Mouse (Mus musculus) left cerebral cortex, adult 2 months (tissue): ENCODE results near the gene Rpl36. TPM values are rescaled to one million over a fixed set of nuclear protein-coding genes. Genes with fewer than 3 reads are reported as not detected.
"Not testable (repeated sequence)": the region's sequence is repeated elsewhere in the genome, so short reads cannot be mapped to it uniquely, and the experiment has no call there.

Experiments used
- DNase-seq, 2 experiments: peaks; one replicate each; pipeline ENCODE4 v3.0.0; 2021 to 2022; ENCODE audit warnings: low spot score in 2 of 2, mixed read lengths in 1 of 2; ENCODE audit errors: extremely low spot score in 1 of 2
- H3K27ac ChIP-seq: fragments of 200-600 bp; 2 replicates; pipeline ENCODE4 v1.8.1; 2022
- H3K4me3 ChIP-seq: fragments of 200-600 bp; 2 replicates; pipeline ENCODE4 v1.8.1; 2022
- CTCF ChIP-seq: fragments of 200-600 bp; IDR thresholded peaks from 2 replicates; pipeline ENCODE4 v1.8.1; 2022; ENCODE audit warnings: antibody characterized with exemption, mild to moderate bottlenecking, moderate library complexity
- intact Hi-C: fragments of 180-260 bp; cut with DNase I; formaldehyde crosslinking; loops from one replicate; pipeline ENCODE4 v1.15.1; 2025
- total RNA-seq, 2 experiments: library from RNA; stranded (reverse); gene quantifications; 2 replicates each; pipeline ENCODE4 v1.2.3; 2021

Gene Rpl36
- total RNA-seq, 2 experiments from 2014 or later = 351 to 353 TPM

DNA sequence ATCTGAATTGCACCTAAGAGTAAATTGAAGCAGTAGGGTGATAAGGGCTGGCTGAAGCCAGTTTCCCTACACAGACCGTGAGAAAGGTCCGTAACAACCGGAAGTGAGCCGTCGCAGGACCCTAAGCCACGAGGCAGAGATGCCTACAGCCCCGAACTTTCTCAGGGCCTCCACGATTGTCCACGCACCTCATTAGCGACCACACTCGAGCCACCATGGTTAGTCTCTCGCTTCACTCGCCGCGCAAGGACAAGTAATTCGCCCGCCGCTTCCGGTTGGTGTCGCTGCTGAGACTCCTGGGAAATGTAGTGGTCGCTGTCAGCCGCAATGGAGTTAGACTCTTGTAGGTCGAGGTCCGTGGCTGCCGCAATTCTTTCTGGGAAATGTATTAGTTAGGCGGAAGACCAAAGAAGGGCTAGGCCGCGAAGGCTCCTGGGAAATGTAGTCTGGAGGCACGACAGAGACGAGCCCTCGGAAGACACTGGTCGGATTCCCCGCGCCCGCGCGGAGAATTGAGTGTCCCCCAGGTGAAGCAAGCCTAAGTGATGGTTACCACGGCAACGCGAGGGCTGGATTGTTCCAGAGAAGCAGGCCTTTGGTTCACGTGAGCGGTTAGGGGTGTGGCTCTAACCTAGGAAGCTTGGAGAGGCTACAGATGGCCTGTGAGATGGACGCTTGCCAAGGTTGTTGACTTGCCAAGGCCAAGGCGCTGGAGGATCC is 3.6 kb upstream of the Rpl36 start, which contains the start of gene 2410015M20Rik:
Gene 2410015M20Rik, minus strand, starts transcription at position 320 of the 720 bp plus-strand sequence.
- H3K27ac ChIP-seq = peak within 1 kb of the TSS; percentile 96
- intact Hi-C loops = loop anchor here (2.0 to 5.0 kb wide), 2 partner anchors 25 to 153 kb away; partner anchors contain the start of genes Dus3l, Safb and Safb2
- peak; percentile 93 to 95 for DNase-seq
- peak within 1 kb of the TSS; percentile 93 for H3K4me3 ChIP-seq
- TF ChIP-seq CTCF = peak; percentile 73

DNA sequence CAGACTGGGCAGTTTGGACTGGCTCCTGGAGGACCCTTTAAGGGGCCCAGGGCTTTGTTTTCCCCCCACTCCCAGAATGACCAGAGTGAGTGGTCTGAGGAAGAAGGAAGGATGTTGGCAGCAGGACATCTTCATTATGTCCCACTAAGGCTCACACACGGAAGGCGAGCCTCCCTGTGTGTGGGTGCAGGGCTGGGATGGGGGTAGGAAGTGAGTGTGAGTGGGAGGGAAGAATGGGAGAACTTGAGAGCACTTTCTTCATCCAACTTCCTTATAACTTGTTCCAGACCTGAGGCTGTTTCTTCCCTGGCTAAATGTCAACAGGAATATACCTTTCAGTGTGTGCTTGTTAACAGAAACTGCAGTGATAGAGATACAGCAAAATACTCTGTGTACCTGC is 1.9 kb upstream of the Rpl36 start:
- no peak for TF ChIP-seq CTCF
- Histone ChIP-seq H3K4me3 (no peak overlapping the region), H3K27ac (no peak overlapping the region)
- DNase-seq = no peak
- intact Hi-C loops = loop anchor here (5.0 kb wide), 1 partner anchor 151 kb away; the partner anchor contains the start of gene Dus3l

DNA sequence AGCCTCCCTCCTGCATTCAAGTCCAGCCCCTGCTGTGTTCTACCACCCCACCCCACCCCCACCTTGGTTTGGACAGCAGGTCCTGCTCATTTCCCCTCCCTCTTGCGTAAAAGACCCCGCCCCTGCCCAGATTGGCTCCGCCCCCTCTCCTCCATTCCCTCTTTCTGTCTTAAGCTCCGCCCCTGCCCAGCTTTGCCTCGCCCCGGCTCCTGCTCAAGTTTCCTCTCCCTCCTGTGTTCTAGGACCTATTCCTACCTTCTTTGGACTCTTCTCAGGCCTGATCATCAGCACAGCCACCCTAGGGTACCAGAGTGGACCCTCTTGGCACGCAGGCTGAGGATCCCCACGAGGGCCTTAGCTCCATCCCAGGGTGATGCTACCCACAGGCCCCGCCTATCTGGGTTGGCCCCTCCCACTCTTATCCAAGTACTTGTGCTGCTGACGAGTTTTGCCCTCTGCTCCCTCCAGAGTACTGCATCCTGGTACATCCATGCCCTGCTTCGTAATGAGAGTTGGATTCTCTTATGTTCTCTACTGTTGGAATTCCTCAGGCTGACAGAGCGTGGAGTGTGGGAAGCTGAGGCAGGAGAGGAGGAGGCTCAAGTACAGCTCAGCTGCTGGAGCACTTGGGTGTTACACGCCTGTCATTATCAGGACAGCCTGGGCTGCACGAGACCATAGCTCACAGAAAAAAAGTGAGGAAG is 1.2 kb upstream of the Rpl36 start:
- intact Hi-C loops = loop anchor here (2.0 to 5.0 kb wide), 2 partner anchors 57 to 150 kb away; partner anchors contain the start of gene Dus3l
- DNase-seq = no peak
- TF ChIP-seq CTCF = no peak
- Histone ChIP-seq H3K4me3 (no peak overlapping the region), H3K27ac (no peak overlapping the region)

DNA sequence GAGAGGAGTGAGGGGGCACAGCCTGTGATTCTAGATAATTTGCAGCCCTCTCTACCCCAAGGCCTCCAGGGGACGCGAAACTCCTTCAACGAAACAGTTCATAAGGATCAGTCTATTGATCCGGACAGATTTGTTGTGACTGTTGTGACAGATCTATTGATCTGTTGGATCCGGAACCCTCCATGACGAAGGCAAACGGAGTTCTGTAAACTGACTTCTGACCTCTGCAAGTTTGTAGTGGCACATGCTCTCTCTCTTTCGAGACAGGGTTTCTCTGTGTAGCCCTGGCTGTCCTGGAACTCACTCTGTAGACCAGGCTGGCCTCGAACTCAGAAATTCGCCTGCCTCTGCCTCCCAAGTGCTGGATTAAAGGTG is 664 bp upstream of the Rpl36 start:
- not testable (repeated sequence) for DNase-seq, H3K4me3 ChIP-seq, H3K27ac ChIP-seq
- intact Hi-C loops = loop anchor here (2.0 to 5.0 kb wide), 2 partner anchors 56 to 150 kb away; partner anchors contain the start of gene Dus3l

DNA sequence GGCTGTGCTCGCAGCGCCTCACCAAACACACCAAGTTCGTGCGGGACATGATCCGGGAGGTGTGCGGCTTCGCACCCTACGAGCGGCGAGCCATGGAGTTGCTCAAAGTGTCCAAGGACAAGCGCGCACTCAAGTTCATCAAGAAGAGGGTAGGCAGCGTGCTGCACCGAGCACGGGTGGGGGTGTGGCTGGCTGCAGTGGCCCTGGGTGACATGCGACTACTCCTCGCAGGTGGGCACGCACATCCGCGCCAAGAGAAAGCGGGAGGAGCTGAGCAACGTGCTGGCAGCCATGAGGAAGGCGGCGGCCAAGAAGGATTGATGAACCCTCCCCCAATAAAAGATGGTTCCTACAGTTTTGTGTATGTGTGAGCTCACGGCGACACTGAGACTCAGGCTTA is 677 bp downstream of the Rpl36 start:
- peak overlapping the region; percentile 81 for H3K4me3 ChIP-seq
- H3K27ac ChIP-seq = peak overlapping the region; percentile 93
- intact Hi-C loops = loop anchor here (2.0 to 5.0 kb wide), 2 partner anchors 55 to 148 kb away; partner anchors contain the start of gene Dus3l
- not testable (repeated sequence) for DNase-seq

DNA sequence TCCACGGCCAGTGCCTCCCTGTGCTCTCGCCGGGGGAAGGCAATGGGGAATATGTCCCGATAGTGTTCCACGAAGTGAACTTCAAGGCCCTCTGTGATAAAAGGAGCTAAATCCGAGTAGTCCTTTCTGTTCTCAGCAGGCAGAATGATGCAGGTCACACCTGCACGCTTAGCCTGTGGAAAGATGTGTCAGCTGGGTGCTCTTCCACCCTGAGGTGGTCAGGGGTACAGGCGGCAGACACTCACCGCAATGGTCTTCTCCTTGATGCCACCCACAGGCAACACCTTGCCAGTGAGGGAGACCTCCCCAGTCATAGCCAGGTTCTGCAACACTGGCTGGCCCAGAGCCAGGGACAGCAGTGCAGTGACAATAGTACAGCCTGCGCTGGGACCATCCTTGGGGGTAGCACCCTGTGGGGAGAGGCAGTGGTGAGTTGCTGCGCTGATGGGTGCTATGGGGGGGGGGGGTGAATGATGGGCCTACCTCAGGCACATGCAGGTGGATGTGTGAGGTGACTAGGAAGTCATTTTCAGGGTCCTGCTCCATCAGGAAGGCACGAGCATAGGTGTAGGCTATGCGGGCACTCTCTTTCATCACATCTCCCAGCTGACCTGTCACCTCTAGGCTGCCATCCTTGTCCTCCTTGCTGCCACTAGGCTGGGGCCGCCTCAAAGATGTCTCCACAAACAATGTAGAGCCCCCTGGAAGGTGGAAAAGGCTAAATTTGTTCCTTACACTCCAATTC is 1.3 kb downstream of the Rpl36 start:
- intact Hi-C loops = loop anchor here (5.0 kb wide), 1 partner anchor 148 kb away; the partner anchor contains the start of gene Dus3l
- 0 out of 2 replicates have a peak overlapping the region, but pooled peaks have one; percentile 4 for H3K27ac ChIP-seq
- no peak for DNase-seq
- peak overlapping the region; percentile 81 for H3K4me3 ChIP-seq
- no peak for TF ChIP-seq CTCF

DNA sequence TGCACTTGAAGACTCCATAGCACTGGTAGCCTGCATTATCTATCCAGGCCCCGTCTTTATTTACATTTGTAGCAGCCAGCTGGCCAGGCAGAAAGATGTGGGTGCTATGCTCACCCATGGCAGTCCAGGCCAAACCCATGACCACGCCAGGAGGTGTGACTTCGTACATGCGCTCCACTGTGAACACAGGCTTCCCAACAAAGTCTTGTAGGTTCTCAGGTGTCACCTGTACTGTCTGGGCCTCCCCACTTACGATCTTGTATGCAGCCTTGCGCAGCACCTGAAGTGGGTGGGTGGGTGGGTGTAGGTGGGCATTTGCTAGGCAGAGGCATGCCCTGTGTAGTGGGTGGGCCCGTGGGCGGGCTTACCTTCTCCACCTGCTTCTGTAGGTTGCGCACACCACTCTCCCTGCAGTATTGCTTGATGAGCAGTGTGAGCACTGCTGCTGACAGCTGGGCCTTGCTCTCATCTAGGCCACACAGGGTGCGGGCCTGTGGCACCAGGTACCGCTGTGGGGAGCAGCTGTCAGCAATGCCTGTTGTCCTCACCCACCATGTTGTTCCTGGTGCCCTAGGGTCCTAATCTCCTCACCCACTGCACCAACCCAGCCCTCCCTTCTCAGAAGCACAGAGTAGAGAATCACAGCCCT is 2.0 kb downstream of the Rpl36 start:
- Histone ChIP-seq H3K27ac (no peak overlapping the region), H3K4me3 (no peak overlapping the region)
- DNase-seq = no peak
- intact Hi-C loops = no loop called here
- no peak for TF ChIP-seq CTCF

DNA sequence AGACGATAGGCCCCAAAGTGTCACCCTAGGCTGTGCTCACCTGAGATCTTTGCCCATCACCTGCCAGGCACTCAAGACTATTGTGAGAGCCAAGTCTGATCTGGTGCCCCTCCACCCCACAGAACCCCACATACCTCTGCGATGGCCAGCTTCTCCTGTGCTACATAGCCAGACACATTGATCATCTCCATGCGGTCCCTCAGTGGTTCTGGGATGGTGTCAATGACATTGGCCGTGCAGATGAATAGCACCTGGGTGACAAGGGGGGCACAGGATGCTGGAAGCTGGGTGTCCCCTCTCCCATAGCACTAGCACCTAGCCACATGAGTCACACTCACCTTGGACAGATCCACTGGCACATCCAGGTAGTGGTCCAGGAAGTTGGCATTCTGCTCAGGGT is 2.6 kb downstream of the Rpl36 start:
- no peak for TF ChIP-seq CTCF
- Histone ChIP-seq H3K27ac (no peak overlapping the region), H3K4me3 (no peak overlapping the region)
- DNase-seq = no peak
- intact Hi-C loops = no loop called here

DNA sequence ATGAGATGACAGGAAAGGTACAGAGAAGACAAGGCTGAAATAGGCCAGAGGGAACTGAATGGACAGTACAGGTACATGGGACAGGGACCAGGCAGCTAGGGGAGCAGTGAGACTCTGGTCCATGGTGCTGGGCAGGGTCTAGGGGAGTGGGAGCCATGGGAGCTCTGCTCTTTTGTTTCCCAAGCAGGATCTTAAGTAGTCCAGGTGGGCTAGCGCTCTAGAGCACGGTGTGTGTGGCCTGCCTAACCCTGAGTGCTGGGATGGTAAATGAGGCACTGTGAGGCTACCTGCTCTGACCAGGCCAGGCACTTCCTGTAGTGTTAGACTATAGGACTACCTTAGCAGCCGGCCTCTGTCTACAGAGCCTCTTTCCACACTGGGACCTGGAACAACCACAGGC is 3.5 kb downstream of the Rpl36 start:
- Histone ChIP-seq H3K4me3 (no peak overlapping the region), H3K27ac (no peak overlapping the region)
- intact Hi-C loops = no loop called here
- TF ChIP-seq CTCF = no peak
- DNase-seq = no peak

DNA sequence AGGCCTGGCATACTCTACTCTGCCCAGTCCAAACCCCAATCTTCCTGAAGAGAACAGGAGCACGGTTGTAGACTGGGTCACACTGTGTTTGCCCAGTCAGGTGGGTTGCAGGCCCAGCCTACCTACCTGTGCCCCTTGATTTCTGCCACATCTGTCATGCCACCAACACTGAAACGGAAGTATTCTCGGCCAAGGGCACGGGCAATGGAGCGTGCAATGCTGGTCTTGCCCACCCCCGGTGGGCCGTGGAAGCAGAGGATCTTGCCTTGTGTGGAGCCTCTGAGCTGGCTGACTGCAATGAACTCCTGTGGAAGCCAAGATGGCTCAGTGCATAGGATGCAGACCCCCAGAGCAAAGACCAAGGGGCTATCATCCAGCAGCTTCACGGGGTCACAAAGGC is 4.4 kb downstream of the Rpl36 start:
- no peak for TF ChIP-seq CTCF
- intact Hi-C loops = no loop called here
- no peak overlapping the region for H3K4me3 ChIP-seq
- no peak overlapping the region for H3K27ac ChIP-seq
- DNase-seq = no peak

DNA sequence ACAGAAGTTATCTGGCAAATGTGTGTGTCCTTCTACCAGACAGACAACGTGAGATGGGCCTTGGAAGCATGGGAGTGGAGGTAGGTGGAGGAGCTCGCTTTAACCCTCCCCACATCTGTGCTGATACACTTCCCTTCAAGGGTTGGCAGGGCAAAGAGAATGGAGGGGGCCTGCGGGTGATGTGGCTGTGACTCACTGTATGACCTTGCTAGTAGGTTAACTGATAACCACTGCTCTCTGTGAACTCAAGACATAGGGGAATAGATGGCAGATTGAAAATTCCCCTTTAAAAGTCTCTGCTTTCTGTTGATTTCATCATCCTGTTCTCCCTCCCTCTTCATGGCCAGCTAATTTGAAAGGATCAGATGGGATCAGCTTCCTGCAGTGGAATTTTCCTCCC is 12.3 kb downstream of the Rpl36 start:
- intact Hi-C loops = no loop called here
- Histone ChIP-seq H3K4me3 (no peak overlapping the region; the same call in 1 of the 2 replicates), H3K27ac (no peak overlapping the region)
- DNase-seq = no peak
- TF ChIP-seq CTCF = no peak
